Mouse (Mus musculus) gastrocnemius, adult 18-20 months (tissue): Measurements from ENCODE around the gene Narfl. TPM values are rescaled to one million over a fixed set of nuclear protein-coding genes. Genes with fewer than 3 reads are reported as not detected.

Experiments used
- DNase-seq: peaks from one replicate; pipeline ENCODE4 v3.0.0; 2021; ENCODE audit warnings: low spot score
- microRNA-seq: library from miRNA; unstranded; fragments of <30 nt; microRNA quantifications from one replicate; pipeline ENCODE4 v1.2.0, GENCODE M21; 2021
- total RNA-seq, 2 experiments: library from RNA; stranded (reverse); gene quantifications; 2 replicates each; pipeline ENCODE4 v1.2.3; 2021

The Narfl gene
- total RNA-seq, 2 experiments from 2014 or later = 27.3 to 29.2 TPM

DNA sequence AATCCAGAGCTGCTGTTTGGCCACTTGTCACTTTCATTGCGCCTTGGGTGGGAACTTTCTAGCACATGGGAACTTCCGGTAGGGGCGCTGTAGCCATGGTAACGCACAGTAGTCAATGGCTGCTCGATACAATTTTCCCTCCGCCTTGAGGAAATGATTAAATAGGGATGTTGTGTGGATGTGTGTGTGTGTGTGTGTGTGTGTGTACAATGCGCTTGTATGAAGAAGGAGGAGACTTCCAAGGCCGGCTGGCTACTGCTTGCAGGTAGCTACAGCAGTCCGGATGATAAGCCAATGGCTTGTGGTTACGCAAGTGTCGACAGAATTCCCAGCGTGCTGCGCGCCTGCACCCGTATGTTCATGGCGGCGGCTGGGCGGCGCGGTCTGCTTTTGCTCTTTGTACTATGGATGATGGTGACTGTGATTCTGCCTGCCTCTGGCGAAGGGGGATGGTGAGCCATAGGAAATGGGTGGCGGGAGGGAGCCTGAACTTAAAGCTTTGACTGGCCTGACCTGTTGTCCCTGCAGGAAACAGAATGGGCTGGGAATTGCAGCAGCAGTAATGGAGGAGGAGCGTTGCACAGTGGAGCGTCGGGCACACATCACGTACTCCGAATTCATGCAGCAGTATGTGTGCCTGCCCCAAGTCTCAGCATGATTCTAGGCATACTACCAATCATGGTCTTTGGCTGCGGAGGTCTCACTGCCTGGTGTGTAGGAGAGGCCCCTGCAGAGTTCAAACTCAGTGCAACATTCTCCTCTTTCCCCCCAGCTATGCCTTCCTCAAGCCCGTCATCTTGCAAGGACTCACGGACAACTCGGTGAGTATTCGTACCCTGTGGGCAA is 55.4 kb downstream of the Narfl start, which contains the start of gene Jmjd8:
TSS of gene Jmjd8 (plus strand) at position 156 of the 846 bp plus-strand sequence.
- DNase-seq = peak; percentile 70

DNA sequence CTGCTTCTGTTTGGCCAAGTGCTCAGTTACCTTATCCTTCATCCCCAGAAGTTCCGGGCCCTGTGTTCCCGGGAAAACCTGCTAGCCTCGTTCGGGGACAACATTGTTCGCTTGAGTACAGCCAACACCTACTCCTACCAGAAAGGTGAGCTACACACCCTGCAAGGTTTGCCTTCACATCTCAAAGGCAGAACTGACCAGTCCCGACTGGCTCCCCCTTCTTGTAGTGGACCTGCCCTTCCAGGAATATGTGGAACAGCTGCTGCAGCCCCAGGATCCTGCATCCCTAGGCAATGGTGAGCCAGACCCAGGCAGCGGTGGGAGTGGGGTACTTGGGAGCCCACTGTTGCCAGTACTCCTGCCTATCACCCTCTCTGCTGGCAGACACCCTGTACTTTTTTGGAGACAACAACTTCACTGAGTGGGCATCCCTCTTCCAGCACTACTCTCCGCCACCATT is 56.0 kb downstream of the Narfl start:
- no peak for DNase-seq

- DNase-seq = no peak
Measured at GRCm38 (mm10) chr17:25830200-25830753, 56.7 kb downstream of the Narfl start.

GRCm38 (mm10) chr17:25830806-25831431 is 57.3 kb downstream of the Narfl start:
- DNase-seq = no peak

DNA sequence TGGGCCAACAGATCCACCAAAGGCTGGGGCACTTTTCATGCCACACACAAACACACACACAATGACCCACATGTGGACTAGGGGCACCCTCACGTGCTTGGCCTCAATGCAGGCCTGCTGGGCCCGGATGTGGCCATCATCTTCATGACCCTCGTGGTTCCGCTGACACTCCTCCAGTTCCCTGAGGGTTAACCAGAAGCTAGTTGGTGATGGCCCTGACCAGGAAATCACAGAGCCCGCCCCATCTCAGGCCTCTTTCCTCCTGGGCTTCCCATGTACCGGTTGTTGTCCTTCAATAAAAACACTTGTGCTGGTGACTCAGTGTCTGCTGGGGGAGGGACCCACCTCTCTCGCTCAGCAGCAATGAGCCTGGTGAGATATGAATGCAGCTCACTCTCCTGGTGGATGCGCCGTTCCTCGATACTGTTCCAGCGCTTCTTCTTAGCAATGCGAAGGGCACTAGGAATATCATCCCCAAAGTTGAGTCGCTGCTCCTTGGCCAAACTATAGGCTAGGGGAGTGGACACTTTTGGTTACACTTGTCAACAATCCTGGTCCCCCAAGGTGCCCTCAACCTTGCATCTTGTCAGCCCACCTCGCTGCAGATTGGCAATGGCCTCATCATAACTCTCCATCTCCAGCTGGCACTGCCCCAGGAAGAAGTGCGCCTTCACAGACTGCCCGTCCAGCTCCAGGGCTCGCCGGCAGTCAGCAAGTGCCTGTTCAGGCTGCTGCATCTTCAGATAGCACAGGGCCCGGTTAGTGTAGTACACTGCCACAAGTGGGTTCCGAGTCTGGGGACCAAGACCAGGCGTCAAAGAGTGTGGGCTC is 58.1 kb downstream of the Narfl start:
- no peak for DNase-seq

- peak; percentile 100 for DNase-seq
Measured at GRCm38 (mm10) chr17:25832436-25833290, 59.1 kb downstream of the Narfl start.

Small RNA genes within 50 kb of the gene (microRNA-seq; reads per million reads assigned to microRNA genes)
- gene Gm25083 (not detected), gene Mir3082 (not detected), gene Mir6966 (not detected)

Other genes with a start within 250 kb of the Narfl start
- under 1 TPM; 0.37 to 0.59 TPM for gene Sox8, start 203.1 kb upstream of the Narfl start, total RNA-seq
- gene Lmf1, start 194.7 kb upstream of the Narfl start, total RNA-seq = 10 to 100 TPM; 11.3 to 12.6 TPM
- gene Gng13, start 56.6 kb upstream of the Narfl start, total RNA-seq = not detected
- gene Chtf18, start 46.4 kb upstream of the Narfl start, total RNA-seq = 1 to 10 TPM in 1 of 2 experiments, under 1 TPM in 1; 0.47 to 1.1 TPM
- 1 to 10 TPM; 3.5 to 4.2 TPM for gene Rpusd1, start 46.1 kb upstream of the Narfl start, total RNA-seq
- not detected for gene Mslnl, start 37.7 kb upstream of the Narfl start, total RNA-seq
- gene Msln, start 19.4 kb upstream of the Narfl start, total RNA-seq = under 1 TPM; 0.26 to 0.46 TPM
- gene Haghl, start 11.9 kb downstream of the Narfl start, total RNA-seq = 10 to 100 TPM; 10.6 to 10.7 TPM
- gene Ccdc78, start 12.8 kb downstream of the Narfl start, total RNA-seq = not detected
- 10 to 100 TPM; 42.2 to 46.8 TPM for gene Fam173a, start 19.1 kb downstream of the Narfl start, total RNA-seq
- gene AC134908.4, start 21.9 kb downstream of the Narfl start, total RNA-seq = not detected
- gene Metrn, start 23.4 kb downstream of the Narfl start, total RNA-seq = 10 to 100 TPM; 40.1 to 48.4 TPM
- under 1 TPM; 0.62 to 0.91 TPM for gene Fbxl16, start 35.3 kb downstream of the Narfl start, total RNA-seq
- gene Wdr24, start 49.9 kb downstream of the Narfl start, total RNA-seq = 1 to 10 TPM; 9.6 to 9.8 TPM
- 10 to 100 TPM; 12.6 to 14.2 TPM for gene Jmjd8, start 55.1 kb downstream of the Narfl start, total RNA-seq
- gene Stub1, start 59.6 kb downstream of the Narfl start, total RNA-seq = 10 to 100 TPM; 88.4 to 92.9 TPM
- 10 to 100 TPM; 10.7 to 14.7 TPM for gene Rhbdl1, start 63.5 kb downstream of the Narfl start, total RNA-seq
- 10 to 100 TPM; 10.0 to 11.8 TPM for gene Gm20683, start 68.0 kb downstream of the Narfl start, total RNA-seq
- gene Rhot2, start 71.1 kb downstream of the Narfl start, total RNA-seq = 10 to 100 TPM; 72.4 to 72.9 TPM
- gene Wdr90, start 87.7 kb downstream of the Narfl start, total RNA-seq = under 1 TPM; 0.55 to 0.64 TPM
- 100 to 1,000 TPM in 1 of 2 experiments, 10 to 100 TPM in 1; 84.2 to 102 TPM for gene Mcrip2, start 95.0 kb downstream of the Narfl start, total RNA-seq
- gene Mettl26, start 101.3 kb downstream of the Narfl start, total RNA-seq = 10 to 100 TPM; 25.4 to 33.4 TPM
- gene Wfikkn1, start 107.1 kb downstream of the Narfl start, total RNA-seq = under 1 TPM; 0.43 to 0.62 TPM
- 10 to 100 TPM in 1 of 2 experiments, 1 to 10 TPM in 1; 7.6 to 11.1 TPM for gene Rab40c, start 146.0 kb downstream of the Narfl start, total RNA-seq
- gene Pigq, start 171.2 kb downstream of the Narfl start, total RNA-seq = 10 to 100 TPM; 19.9 to 22.2 TPM
- not detected for gene Nhlrc4, start 171.2 kb downstream of the Narfl start, total RNA-seq
- not detected for gene A930017K11Rik, start 178.8 kb downstream of the Narfl start, total RNA-seq
- gene Capn15, start 212.0 kb downstream of the Narfl start, total RNA-seq = 1 to 10 TPM; 4.4 to 6.5 TPM